Mouse (Mus musculus) spleen, postnatal 36 days (tissue): Measurements from ENCODE around the gene P4ha2.

Experiments
- DNase-seq, 2 experiments: peaks; one replicate each; pipeline ENCODE4 v3.0.0; 2022; ENCODE audit warnings: low spot score in 2 of 2, mixed read lengths in 1 of 2

P4ha2 gene

GRCm38 (mm10) chr11:54107239-54107638 lies 7.3 kb downstream of the P4ha2 start:
- no peak for DNase-seq

DNA sequence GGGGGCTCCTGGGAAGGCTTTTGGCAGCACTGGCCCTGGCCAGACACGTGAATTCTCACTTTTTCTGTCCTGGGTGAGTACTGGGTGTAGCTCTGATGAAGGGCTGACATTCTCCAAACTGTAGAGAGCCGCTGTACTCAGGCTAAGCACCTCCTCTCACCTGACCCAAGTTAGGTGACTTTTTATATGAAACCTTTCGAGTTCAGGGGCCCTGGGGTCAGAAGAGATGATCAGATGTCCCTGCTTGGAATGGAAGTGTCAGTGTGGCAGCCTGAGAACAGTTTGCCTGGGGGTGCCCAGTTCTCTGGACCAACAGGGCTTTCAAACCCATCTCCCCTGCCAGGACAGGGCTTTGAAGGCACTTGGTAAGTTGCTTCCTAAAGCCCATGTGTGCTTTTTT lies 8.2 kb downstream of the P4ha2 start:
- DNase-seq = no peak

DNA sequence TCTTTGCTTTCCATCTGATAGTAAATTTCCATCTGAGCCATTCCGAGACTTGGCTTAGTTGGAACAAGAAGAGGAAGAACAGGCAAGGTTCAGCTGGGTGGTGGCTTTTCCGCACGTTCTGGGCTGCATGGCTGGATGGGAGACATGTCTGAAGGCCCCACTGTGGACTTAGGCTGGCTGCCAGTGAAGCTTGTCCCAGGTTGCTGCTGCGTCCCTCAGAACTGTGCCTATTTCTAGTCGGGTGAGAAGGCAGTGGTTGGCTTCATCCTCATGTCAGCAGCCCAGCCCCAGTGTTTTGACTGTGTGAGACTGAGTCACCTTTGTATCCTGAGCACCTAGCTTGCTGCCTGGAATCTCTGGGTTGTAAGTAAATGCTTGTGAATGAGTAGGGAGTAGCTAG lies 9.0 kb downstream of the P4ha2 start:
- DNase-seq = no peak

DNA sequence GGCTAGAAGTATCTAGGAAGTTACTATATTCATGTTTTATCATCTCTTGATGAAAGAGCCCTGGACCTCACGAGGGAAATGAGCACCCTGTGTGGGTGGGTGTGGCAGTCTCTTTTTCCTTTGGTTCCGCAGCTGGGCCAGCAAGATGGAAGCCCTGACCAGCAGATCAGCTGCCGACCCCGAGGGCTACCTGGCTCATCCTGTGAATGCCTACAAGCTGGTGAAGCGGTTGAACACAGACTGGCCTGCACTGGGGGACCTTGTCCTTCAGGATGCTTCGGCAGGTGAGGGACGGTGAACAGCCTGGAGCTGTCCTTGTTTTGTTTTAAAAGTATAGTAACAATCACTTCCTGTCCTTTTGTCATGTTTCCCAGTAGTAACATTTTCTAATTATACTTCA lies 11.4 kb downstream of the P4ha2 start:
- no peak for DNase-seq

GRCm38 (mm10) chr11:54111976-54112741 lies 12.3 kb downstream of the P4ha2 start:
- no peak for DNase-seq

GRCm38 (mm10) chr11:54112920-54113319 lies 13.0 kb downstream of the P4ha2 start:
- DNase-seq = peak; percentile 46 to 55

DNA sequence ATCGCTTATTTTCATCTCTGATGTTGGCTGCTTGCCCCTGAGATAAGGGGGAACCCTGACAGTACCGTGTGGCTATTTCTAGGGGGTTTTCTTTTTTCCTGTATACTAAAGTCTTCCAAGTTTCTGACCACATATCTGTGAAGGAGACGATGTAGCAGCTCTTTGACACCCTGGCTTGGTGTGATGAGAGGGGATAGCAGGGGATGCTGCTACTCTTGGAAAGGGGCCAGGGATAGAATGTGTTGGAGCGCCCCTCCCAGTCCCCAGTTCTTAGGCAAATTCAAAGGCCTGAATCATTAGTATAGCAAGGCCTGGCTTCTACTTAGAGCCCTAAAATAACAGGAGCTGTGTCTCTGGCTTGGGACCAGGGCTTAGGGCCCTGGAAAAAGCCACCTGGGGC lies 13.5 kb downstream of the P4ha2 start:
- no peak for DNase-seq

- no peak for DNase-seq
Measured at GRCm38 (mm10) chr11:54114746-54115145, 14.9 kb downstream of the P4ha2 start.

- no peak for DNase-seq
Measured at GRCm38 (mm10) chr11:54115301-54115700, 15.4 kb downstream of the P4ha2 start.

GRCm38 (mm10) chr11:54115911-54116310 lies 16.0 kb downstream of the P4ha2 start:
- DNase-seq = no peak

DNA sequence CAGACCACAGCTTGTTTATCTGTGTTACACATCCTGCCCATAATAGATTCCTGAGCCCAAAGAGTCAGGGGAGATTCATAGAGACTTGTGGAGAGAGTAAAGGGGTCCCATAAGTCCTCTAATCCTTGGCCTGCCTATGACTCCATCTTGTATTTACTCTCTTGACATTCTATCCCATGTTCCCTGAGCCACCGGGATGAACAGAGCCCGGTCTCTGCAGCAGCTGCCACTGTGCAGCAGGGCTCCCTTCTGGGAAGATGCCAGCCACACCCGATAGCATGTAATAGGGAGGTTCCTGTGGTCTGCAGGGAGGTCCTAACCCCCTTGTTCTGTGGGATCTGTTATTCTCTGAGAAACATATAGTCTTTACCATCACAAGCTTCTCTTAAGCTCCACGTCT lies 16.5 kb downstream of the P4ha2 start:
- DNase-seq = no peak

GRCm38 (mm10) chr11:54117096-54117495 lies 17.2 kb downstream of the P4ha2 start:
- no peak for DNase-seq

GRCm38 (mm10) chr11:54119126-54119525 lies 19.2 kb downstream of the P4ha2 start:
- no peak for DNase-seq

- DNase-seq = no peak
Measured at GRCm38 (mm10) chr11:54119740-54120360, 20.0 kb downstream of the P4ha2 start.

GRCm38 (mm10) chr11:54122416-54123264 lies 22.7 kb downstream of the P4ha2 start:
- peak in 1 of 2 experiments; percentile 12 for DNase-seq

DNA sequence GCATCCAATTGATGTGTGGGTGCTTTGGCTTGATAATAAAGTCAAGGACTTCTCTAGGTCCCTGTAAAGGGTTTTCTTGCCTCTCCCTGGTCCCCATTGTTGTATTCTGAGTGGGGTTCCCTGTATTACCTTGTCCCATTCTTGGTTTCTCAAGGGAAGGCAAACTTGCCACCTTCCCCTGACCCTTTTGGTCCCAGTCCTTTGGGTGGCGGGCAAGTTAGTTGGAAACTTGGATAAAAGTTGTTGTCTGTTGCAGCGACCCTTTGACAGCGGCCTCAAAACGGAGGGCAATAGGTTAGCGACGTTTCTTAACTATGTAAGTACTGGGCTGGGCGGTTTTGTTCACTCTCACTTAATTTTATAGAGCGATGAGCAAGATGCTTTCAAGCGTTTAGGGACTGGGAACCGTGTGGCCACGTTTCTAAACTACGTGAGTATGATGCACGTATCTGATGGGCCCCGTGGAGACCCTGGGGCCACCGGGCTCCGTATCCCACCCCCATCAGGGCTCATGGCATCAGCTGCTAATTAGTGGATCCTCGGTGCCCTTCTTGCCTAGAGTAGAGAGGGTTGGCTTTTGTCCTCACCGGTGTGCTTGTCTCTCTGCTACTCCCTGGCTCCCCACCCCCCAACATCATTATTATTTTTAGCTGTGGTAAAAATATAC lies 26.2 kb downstream of the P4ha2 start:
- no peak for DNase-seq

- no peak for DNase-seq
Measured at GRCm38 (mm10) chr11:54126654-54127374, 26.9 kb downstream of the P4ha2 start.

DNA sequence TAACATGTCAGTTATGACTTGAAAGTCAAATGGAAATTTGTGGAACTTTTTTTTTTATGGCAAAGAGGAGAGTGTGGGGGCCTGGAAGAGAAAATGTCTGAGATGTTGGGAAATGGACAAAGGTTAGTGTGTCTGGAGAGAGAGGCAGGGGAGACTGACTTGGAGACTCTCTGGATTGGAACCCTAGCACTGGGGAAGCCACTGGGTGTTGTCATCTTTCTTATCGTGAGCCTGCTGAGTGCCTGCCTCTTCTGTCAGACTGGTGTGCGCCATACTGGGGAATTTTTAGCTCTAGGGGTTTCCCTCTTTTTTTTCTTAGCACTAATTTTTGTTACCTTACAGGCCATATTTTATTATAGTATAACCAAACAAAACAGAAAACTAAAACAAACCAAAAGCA lies 27.5 kb downstream of the P4ha2 start:
- DNase-seq = no peak

DNA sequence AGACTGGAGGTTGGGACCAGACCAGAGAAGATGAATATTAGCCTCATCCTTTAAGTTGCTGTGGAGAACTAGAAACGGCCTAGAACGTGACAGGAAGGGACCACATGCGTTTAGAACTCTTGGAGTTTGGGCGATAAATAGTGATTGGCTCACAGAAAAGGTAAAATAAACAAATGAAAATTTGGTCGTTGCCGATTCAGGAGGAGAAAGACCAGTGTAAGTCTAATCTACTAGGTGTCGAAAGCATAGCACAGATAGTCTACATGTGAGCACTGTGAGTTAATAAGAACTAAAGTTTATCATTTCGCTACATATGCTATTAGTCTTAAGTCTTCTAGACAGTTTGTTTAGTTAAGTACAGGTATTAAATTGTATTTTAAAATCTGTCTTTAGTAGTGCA lies 30.1 kb downstream of the P4ha2 start:
- no peak for DNase-seq

- no peak for DNase-seq
Measured at GRCm38 (mm10) chr11:54130721-54131120, 30.8 kb downstream of the P4ha2 start.

DNA sequence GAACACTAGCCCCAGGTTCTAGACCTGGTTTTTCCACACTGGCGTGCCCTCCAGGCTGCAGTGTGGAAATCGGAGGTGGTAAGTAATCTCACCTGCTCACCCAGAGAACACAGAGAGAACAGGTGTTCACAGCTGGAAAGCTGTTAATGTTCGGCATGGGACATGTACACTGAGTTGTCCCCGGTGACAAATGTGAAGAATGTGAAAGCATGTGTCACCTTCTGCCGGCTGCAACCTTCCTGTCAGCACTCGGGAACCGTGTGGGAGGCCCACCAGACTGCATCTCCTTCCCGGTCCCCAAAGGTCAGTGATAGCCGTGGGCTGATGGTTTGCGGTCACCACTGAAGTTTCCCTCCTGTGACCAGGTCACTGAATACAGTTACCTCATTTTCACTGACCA lies 32.4 kb downstream of the P4ha2 start:
- DNase-seq = no peak
